Mouse (Mus musculus) lung, postnatal 0 days (tissue): ENCODE data around the gene Cck. TPM values are rescaled to one million over a fixed set of nuclear protein-coding genes. Genes with fewer than 3 reads are reported as not detected.
A peak's percentile ranks its signal among the peaks of the same experiment; 100 is the strongest.

Experiments used
- ATAC-seq: fragments of 200-750 bp; cut with Nextera tagmentation; 2 replicates; pipeline ENCODE4 v1.8.0; 2017; ENCODE audit warnings: moderate library complexity
- DNase-seq: peaks from one replicate; pipeline ENCODE4 v3.0.0-alpha.2; 2016; ENCODE audit warnings: low spot score
- H3K27ac ChIP-seq: fragments of 300-500 bp; sonication (generic); 2 replicates; pipeline ENCODE4 v1.5.1; 2014; ENCODE audit warnings: antibody characterized with exemption, mild to moderate bottlenecking, low read length, mixed read lengths
- H3K27me3 ChIP-seq: fragments of 300-500 bp; sonication (generic); replicated peaks from 2 replicates; pipeline ENCODE4 v1.6.1; 2014; ENCODE audit warnings: low read length, mixed read lengths; ENCODE audit not compliant: insufficient read depth
- H3K36me3 ChIP-seq: fragments of 300-500 bp; sonication (generic); 2 replicates; pipeline ENCODE4 v1.6.1; 2014; ENCODE audit warnings: low read length, mixed read lengths; ENCODE audit not compliant: insufficient read depth
- H3K4me1 ChIP-seq: fragments of 300-500 bp; sonication (generic); 2 replicates; pipeline ENCODE4 v1.6.1; 2014; ENCODE audit warnings: antibody characterized with exemption, low read depth, low read length, mixed read lengths; ENCODE audit not compliant: insufficient read depth
- H3K4me2 ChIP-seq: fragments of 300-500 bp; sonication (generic); replicated peaks from 2 replicates; pipeline ENCODE4 v1.6.1; 2014; ENCODE audit warnings: low read depth, mild to moderate bottlenecking, low read length, moderate library complexity, mixed read lengths
- H3K4me3 ChIP-seq: fragments of 300-500 bp; sonication (generic); 2 replicates; pipeline ENCODE4 v1.5.1; 2014; ENCODE audit warnings: low read depth, low read length
- H3K9ac ChIP-seq: fragments of 300-500 bp; sonication (generic); replicated peaks from 2 replicates; pipeline ENCODE4 v1.6.1; 2014; ENCODE audit warnings: low read depth, mild to moderate bottlenecking
- H3K9me3 ChIP-seq: fragments of 300-500 bp; sonication (generic); 2 replicates; pipeline ENCODE4 v1.6.1; 2016; ENCODE audit warnings: low read length, mixed read lengths
- CTCF ChIP-seq: IDR thresholded peaks from 2 replicates; pipeline ENCODE4 v1.5.1; 2016; ENCODE audit warnings: antibody characterized with exemption, mild to moderate bottlenecking
- EP300 ChIP-seq: IDR thresholded peaks from 2 replicates; pipeline ENCODE4 v1.6.1; 2016; ENCODE audit warnings: antibody characterized with exemption, mild to moderate bottlenecking, control low read depth
- WGBS: fragments of 180-500 bp; shearing (Covaris S2); extraction: QIAGEN DNeasy Blood & Tissue Kit; methylation state at CpG from one replicate; pipeline ENCODE4 v1.1.7; 2014; 5-methylcytosine and 5-hydroxymethylcytosine counted together
- polyA plus RNA-seq: library from polyadenylated mRNA; unstranded; fragments of >200 nt; fragmentation: Nextera tagmentation; extraction: Ambion mirVana; gene quantifications from 2 replicates; pipeline ENCODE4 v1.2.1, GENCODE M21; 2015

Cck gene
- polyA plus RNA-seq: 0.23 TPM in 1 of 2 replicates, not detected in the other

GRCm38 (mm10) chr9:121495529-121495928 lies at the start of gene Cck:
Cck (minus strand) TSS chr9:121495694.
- Histone ChIP-seq H3K36me3 (no peaks in the 10 kb centered on the region), H3K27ac (no peak within 1 kb of the TSS), H3K9ac (no peak within 1 kb of the TSS), H3K27me3 (peaks cover 26% of the 10 kb centered on the region), H3K4me1 (no peaks in the 10 kb centered on the region), H3K9me3 (no peaks in the 10 kb centered on the region), H3K4me2 (no peak within 1 kb of the TSS), H3K4me3 (no peak within 1 kb of the TSS)
- no peak for TF ChIP-seq CTCF
- TF ChIP-seq EP300: no peak
- 1% methylated on average over 12 of the region's 12 CpGs for WGBS
- DNase-seq: peak; percentile 82
- peak; percentile 87 for ATAC-seq

GRCm38 (mm10) chr9:121541530-121541929 lies 46.0 kb upstream of the Cck start:
- H3K9me3 ChIP-seq: peaks cover 5% of the 10 kb centered on the region; the same call in 1 of the 2 replicates
- DNase-seq: no peak
- H3K27ac ChIP-seq: no peak overlapping the region
- H3K36me3 ChIP-seq: no peaks in the 10 kb centered on the region
- no peaks in the 10 kb centered on the region for H3K27me3 ChIP-seq
- H3K4me3 ChIP-seq: no peak overlapping the region
- H3K4me1 ChIP-seq: no peaks in the 10 kb centered on the region
- no peak for TF ChIP-seq CTCF
- no peak overlapping the region for H3K9ac ChIP-seq
- ATAC-seq: peak; percentile 5; the same call in 1 of the 2 replicates
- H3K4me2 ChIP-seq: no peak overlapping the region

- 67% methylated on average over 9 of the region's 9 CpGs for WGBS
Measured at GRCm38 (mm10) chr9:121532626-121533025, 37.1 kb upstream of the Cck start.

GRCm38 (mm10) chr9:121528605-121529357 lies 33.3 kb upstream of the Cck start:
- no peaks in the 10 kb centered on the region for H3K36me3 ChIP-seq
- H3K9ac ChIP-seq: no peak overlapping the region
- no peaks in the 10 kb centered on the region for H3K4me1 ChIP-seq
- DNase-seq: no peak
- no peaks in the 10 kb centered on the region for H3K9me3 ChIP-seq
- no peak for ATAC-seq
- WGBS: 56% methylated on average over 8 of the region's 8 CpGs
- no peak for TF ChIP-seq CTCF
- H3K4me2 ChIP-seq: no peak overlapping the region
- no peak overlapping the region for H3K4me3 ChIP-seq
- H3K27ac ChIP-seq: no peak overlapping the region
- H3K27me3 ChIP-seq: no peaks in the 10 kb centered on the region

More at GRCm38 (mm10) chr9:121532626-121533025, 37.1 kb upstream of the Cck start:
- peak; percentile 11 for DNase-seq
- Histone ChIP-seq H3K27ac (no peak overlapping the region), H3K4me2 (no peak overlapping the region), H3K27me3 (no peaks in the 10 kb centered on the region), H3K4me1 (no peaks in the 10 kb centered on the region), H3K4me3 (no peak overlapping the region), H3K36me3 (no peaks in the 10 kb centered on the region), H3K9ac (no peak overlapping the region), H3K9me3 (peaks cover 6% of the 10 kb centered on the region; the same call in 1 of the 2 replicates)
- no peak for TF ChIP-seq CTCF
- ATAC-seq: peak; percentile 48

GRCm38 (mm10) chr9:121526171-121526570 lies 30.7 kb upstream of the Cck start:
- no peak overlapping the region for H3K27ac ChIP-seq
- no peak overlapping the region for H3K9ac ChIP-seq
- no peaks in the 10 kb centered on the region for H3K27me3 ChIP-seq
- no peaks in the 10 kb centered on the region for H3K4me1 ChIP-seq
- H3K9me3 ChIP-seq: no peaks in the 10 kb centered on the region
- WGBS: 78% methylated on average over 6 of the region's 6 CpGs
- no peak overlapping the region for H3K4me2 ChIP-seq
- no peak for TF ChIP-seq EP300
- TF ChIP-seq CTCF: no peak
- DNase-seq (no peak), ATAC-seq (no peak)
- H3K36me3 ChIP-seq: no peaks in the 10 kb centered on the region
- H3K4me3 ChIP-seq: no peak overlapping the region

- Histone ChIP-seq H3K27ac (no peak overlapping the region), H3K9ac (no peak overlapping the region), H3K4me3 (no peak overlapping the region), H3K9me3 (no peaks in the 10 kb centered on the region), H3K36me3 (no peaks in the 10 kb centered on the region), H3K27me3 (no peaks in the 10 kb centered on the region), H3K4me2 (no peak overlapping the region), H3K4me1 (no peaks in the 10 kb centered on the region)
- 64% methylated on average over 5 of the region's 5 CpGs for WGBS
- TF ChIP-seq CTCF (no peak), EP300 (no peak)
- ATAC-seq (no peak), DNase-seq (no peak)
Measured at GRCm38 (mm10) chr9:121520047-121520446, 24.6 kb upstream of the Cck start.
